Mouse (Mus musculus) kidney, adult 18-20 months (tissue): ENCODE measurements around the gene Gp9.

Experiments
- DNase-seq: peaks from one replicate; pipeline ENCODE4 v3.0.0; 2021

Gp9 gene

GRCm38 (mm10) chr6:87777842-87778241 is at the start of gene Gp9:
Gene Gp9, plus strand, starts transcription at chr6:87778072.
- no peak for DNase-seq

- DNase-seq = no peak
Measured at GRCm38 (mm10) chr6:87728102-87728501, 49.8 kb upstream of the Gp9 start.

- no peak for DNase-seq
Measured at GRCm38 (mm10) chr6:87730141-87730540, 47.7 kb upstream of the Gp9 start.

GRCm38 (mm10) chr6:87730591-87731462 is 47.0 kb upstream of the Gp9 start, which contains the start of gene Efcc1:
Gene Efcc1, plus strand, starts transcription at chr6:87730869.
- peak; percentile 48 for DNase-seq

GRCm38 (mm10) chr6:87731463-87732095 is 46.3 kb upstream of the Gp9 start:
- no peak for DNase-seq

- no peak for DNase-seq
Measured at GRCm38 (mm10) chr6:87732151-87733011, 45.5 kb upstream of the Gp9 start.

- no peak for DNase-seq
Measured at GRCm38 (mm10) chr6:87733131-87733930, 44.5 kb upstream of the Gp9 start.

GRCm38 (mm10) chr6:87734136-87734535 is 43.7 kb upstream of the Gp9 start:
- peak; percentile 18 for DNase-seq

- no peak for DNase-seq
Measured at GRCm38 (mm10) chr6:87736923-87737322, 40.9 kb upstream of the Gp9 start.

GRCm38 (mm10) chr6:87737921-87738626 is 39.8 kb upstream of the Gp9 start:
- DNase-seq = no peak

GRCm38 (mm10) chr6:87739898-87740297 is 38.0 kb upstream of the Gp9 start:
- no peak for DNase-seq

- no peak for DNase-seq
Measured at GRCm38 (mm10) chr6:87740496-87740895, 37.4 kb upstream of the Gp9 start.

- DNase-seq = no peak
Measured at GRCm38 (mm10) chr6:87741978-87742377, 35.9 kb upstream of the Gp9 start.

- no peak for DNase-seq
Measured at GRCm38 (mm10) chr6:87742804-87743203, 35.1 kb upstream of the Gp9 start.

GRCm38 (mm10) chr6:87743281-87743680 is 34.6 kb upstream of the Gp9 start:
- no peak for DNase-seq

- no peak for DNase-seq
Measured at GRCm38 (mm10) chr6:87744632-87745031, 33.2 kb upstream of the Gp9 start.

GRCm38 (mm10) chr6:87745301-87745700 is 32.6 kb upstream of the Gp9 start:
- no peak for DNase-seq

GRCm38 (mm10) chr6:87746059-87746458 is 31.8 kb upstream of the Gp9 start:
- DNase-seq = no peak

GRCm38 (mm10) chr6:87746849-87747248 is 31.0 kb upstream of the Gp9 start:
- DNase-seq = no peak

- no peak for DNase-seq
Measured at GRCm38 (mm10) chr6:87748078-87748477, 29.8 kb upstream of the Gp9 start.

- DNase-seq = no peak
Measured at GRCm38 (mm10) chr6:87748531-87748930, 29.3 kb upstream of the Gp9 start.
